Mouse (Mus musculus) hindbrain, embryonic 15.5 days (tissue): ENCODE data around the gene Pfn3. TPM values are rescaled to one million over a fixed set of nuclear protein-coding genes. Genes with fewer than 3 reads are reported as not detected.

Experiments used
- ATAC-seq: fragments of 200-750 bp; cut with Nextera tagmentation; 2 replicates; pipeline ENCODE4 v1.8.0; 2017; ENCODE audit warnings: low read depth, moderate number of reproducible peaks, moderate TSS enrichment; ENCODE audit not compliant: low FRiP score
- H3K27ac ChIP-seq: fragments of 300-500 bp; sonication (generic); replicated peaks from 2 replicates; pipeline ENCODE4 v1.5.1; 2015; ENCODE audit warnings: mild to moderate bottlenecking, inconsistent platforms
- H3K27me3 ChIP-seq: fragments of 300-500 bp; sonication (generic); 2 replicates; pipeline ENCODE4 v1.6.1; 2015; ENCODE audit warnings: control low read depth, inconsistent platforms
- H3K36me3 ChIP-seq: fragments of 300-500 bp; sonication (generic); 2 replicates; pipeline ENCODE4 v1.6.1; 2015; ENCODE audit warnings: control low read depth, inconsistent platforms
- H3K4me1 ChIP-seq: fragments of 300-500 bp; sonication (generic); replicated peaks from 2 replicates; pipeline ENCODE4 v1.6.1; 2015; ENCODE audit warnings: control low read depth, inconsistent platforms
- H3K4me2 ChIP-seq: fragments of 300-500 bp; sonication (generic); 2 replicates; pipeline ENCODE4 v1.6.1; 2015; ENCODE audit warnings: moderate library complexity, mild to moderate bottlenecking, inconsistent platforms
- H3K4me3 ChIP-seq: fragments of 300-500 bp; sonication (generic); 2 replicates; pipeline ENCODE4 v1.5.1; 2015; ENCODE audit warnings: mild to moderate bottlenecking, inconsistent platforms
- H3K9ac ChIP-seq: fragments of 300-500 bp; sonication (generic); 2 replicates; pipeline ENCODE4 v1.6.1; 2015; ENCODE audit warnings: inconsistent platforms
- H3K9me3 ChIP-seq: fragments of 300-500 bp; sonication (generic); 2 replicates; pipeline ENCODE4 v1.6.1; 2016; ENCODE audit warnings: control low read depth, inconsistent platforms
- WGBS: fragments of 180-500 bp; shearing (Covaris S2); methylation state at CpG from one replicate; pipeline ENCODE4 v1.1.7; 2015; 5-methylcytosine and 5-hydroxymethylcytosine counted together
- polyA plus RNA-seq: library from polyadenylated mRNA; unstranded; fragments of >200 nt; fragmentation: Nextera tagmentation; extraction: Ambion mirVana; gene quantifications from 2 replicates; pipeline ENCODE4 v1.2.1, GENCODE M21; 2015

The Pfn3 gene
- polyA plus RNA-seq, 1 experiment from 2014 or later, result 1.1 TPM

DNA sequence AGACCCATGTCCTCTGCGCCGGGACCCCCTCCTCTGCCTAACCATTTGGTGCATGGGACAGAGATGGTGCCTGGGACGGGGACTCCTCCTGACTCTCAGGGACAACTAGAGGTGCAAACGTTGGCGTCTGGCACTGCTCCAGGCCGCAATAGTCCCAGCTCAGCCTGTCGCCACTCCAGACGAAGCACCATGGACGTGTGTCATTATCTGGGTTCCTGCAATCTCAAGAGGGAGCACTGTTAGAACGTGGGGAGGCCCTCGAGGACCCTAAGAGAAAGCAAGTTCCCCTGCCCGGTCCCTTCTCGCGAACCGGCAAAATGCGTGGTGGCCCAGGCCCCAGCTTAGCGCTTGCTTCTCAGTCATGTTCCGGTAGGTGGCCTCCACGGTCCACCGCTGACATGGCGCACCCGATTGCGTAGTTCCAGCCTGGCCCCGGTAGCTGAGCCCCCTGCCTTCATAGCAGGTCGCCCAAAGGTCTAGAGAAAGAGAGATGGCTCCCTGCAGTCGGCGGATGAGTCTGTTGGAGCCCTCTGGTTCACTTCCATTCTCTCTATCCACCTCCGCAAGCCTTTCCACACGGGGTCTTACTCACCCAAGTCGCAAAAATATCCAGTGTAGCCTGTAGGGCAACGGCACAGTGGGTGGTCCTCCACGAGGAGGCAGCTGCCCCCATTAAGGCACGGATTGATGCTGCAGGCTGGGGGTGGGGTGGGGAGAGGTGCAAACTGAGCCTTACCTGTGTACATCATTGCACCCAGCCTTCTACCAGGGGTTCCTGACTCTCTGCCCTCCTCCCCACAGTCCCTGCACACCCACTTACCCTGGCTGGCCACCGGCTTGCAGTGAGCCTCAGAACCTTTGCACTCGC, 6.1 kb upstream of the Pfn3 start:
- H3K9ac ChIP-seq, result no peak overlapping the region
- H3K4me3 ChIP-seq, result peak overlapping the region; percentile 20
- H3K4me1 ChIP-seq, result peaks cover 17% of the 10 kb centered on the region
- no peak overlapping the region for H3K27ac ChIP-seq
- no peaks in the 10 kb centered on the region for H3K36me3 ChIP-seq
- peak; percentile 83 for ATAC-seq
- peaks cover 43% of the 10 kb centered on the region for H3K27me3 ChIP-seq
- WGBS, result 16% methylated on average over 35 of the region's 35 CpGs
- no peaks in the 10 kb centered on the region for H3K9me3 ChIP-seq
- H3K4me2 ChIP-seq, result peak overlapping the region; percentile 49

DNA sequence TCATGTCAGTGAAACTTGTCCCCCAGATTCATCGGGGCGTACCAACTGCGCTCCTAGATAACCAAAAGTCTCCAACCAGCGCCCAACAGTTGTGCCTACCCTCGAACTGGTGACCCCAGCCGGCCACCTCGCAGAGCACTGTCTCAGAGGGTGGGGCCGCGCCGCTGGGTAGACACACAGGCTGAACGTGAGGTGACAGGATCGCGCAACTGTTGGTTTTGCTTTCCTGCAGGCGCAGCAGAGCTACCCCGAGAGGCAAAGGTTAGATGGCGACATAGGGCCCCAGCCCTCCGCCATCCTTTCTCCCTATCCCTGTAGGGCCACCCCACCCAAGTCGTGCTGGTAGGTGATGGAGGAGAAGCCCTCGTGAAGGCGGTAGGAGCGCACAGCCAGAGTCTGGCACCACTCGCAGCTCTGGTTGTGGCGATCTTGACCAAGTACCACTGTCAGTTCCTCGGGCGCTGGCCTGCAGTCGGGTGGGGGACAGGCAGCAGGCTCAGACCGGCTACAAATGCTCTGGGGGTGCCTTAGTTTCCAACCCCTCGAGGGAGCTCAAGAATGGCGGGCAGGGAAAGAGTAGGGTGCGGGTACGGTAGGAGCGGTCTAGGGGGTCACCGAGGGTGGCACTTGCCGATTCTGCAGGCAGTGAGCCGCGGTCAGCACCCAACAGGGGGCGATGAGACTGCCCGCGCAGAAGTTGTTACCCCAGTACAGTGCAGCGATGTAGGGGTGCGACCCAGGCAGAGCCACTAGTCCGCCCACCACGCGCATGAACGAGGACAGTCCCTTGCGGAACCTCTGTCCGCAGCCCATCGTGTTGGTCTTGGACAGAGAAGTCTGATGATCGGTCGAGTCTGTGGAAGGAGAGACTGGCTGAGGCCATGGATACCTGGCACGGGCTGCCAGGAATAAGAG, 5.2 kb upstream of the Pfn3 start:
- H3K36me3 ChIP-seq, result no peaks in the 10 kb centered on the region
- WGBS, result 32% methylated on average over 51 of the region's 51 CpGs
- H3K4me1 ChIP-seq, result peaks cover 17% of the 10 kb centered on the region
- no peak overlapping the region; the same call in 1 of the 2 replicates for H3K4me2 ChIP-seq
- H3K9me3 ChIP-seq, result no peaks in the 10 kb centered on the region
- H3K27me3 ChIP-seq, result peaks cover 43% of the 10 kb centered on the region
- peak; percentile 9; the same call in 1 of the 2 replicates for ATAC-seq
- H3K4me3 ChIP-seq, result no peak overlapping the region
- no peak overlapping the region for H3K9ac ChIP-seq
- no peak overlapping the region for H3K27ac ChIP-seq

DNA sequence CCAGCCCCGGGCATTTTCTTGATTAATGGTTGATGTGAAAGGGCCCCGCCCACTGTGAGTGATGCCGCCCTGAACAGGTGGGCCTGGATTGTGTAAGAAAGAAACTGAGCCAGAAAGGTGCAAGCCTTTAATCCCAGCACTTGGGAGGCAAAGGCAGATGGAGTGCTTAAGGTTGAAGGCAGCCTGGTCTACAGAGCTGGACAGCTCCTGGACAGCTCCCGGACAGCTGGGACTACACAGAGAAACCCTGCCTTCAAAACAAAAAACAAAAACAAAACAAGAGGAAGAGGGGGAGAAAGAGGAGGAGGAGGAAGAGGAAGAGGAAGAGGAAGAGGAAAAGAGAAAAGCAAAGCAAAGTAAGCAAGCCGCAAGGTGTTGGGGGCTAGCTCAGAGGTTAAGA, 4.1 kb upstream of the Pfn3 start:
- no peak for ATAC-seq
- no peak overlapping the region for H3K4me3 ChIP-seq
- H3K9me3 ChIP-seq, result no peaks in the 10 kb centered on the region
- H3K27ac ChIP-seq, result no peak overlapping the region
- no peak overlapping the region for H3K9ac ChIP-seq
- H3K4me1 ChIP-seq, result peaks cover 24% of the 10 kb centered on the region
- H3K27me3 ChIP-seq, result peaks cover 45% of the 10 kb centered on the region
- H3K36me3 ChIP-seq, result no peaks in the 10 kb centered on the region
- H3K4me2 ChIP-seq, result no peak overlapping the region
- 87% methylated on average over 5 of the region's 5 CpGs for WGBS

DNA sequence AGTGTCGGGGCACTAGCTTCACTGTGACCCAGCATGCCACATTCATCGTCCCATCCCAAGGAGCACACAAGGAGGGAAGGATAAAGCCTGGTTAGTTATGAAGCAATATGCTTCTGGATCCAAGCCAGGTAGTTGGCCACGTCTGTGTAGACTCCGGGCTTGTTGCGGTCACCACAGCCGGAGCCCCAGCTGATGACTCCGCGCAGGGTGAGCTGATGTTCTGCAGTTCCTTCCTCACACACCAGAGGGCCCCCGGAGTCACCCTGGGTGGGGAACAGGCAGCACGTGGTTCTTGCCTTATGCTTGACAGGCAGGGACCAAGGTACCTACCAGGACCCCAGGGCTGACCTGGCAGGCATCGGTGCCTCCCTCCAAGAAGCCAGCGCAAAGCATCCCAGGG, 3.0 kb upstream of the Pfn3 start:
- H3K9me3 ChIP-seq, result no peaks in the 10 kb centered on the region
- H3K9ac ChIP-seq, result no peak overlapping the region
- peaks cover 24% of the 10 kb centered on the region for H3K4me1 ChIP-seq
- ATAC-seq, result peak; percentile 50; the same call in 1 of the 2 replicates
- H3K4me3 ChIP-seq, result 0 out of 2 replicates have a peak overlapping the region, but pooled peaks have one; percentile 2
- peak overlapping the region; percentile 29 for H3K4me2 ChIP-seq
- H3K36me3 ChIP-seq, result no peaks in the 10 kb centered on the region
- H3K27me3 ChIP-seq, result peaks cover 51% of the 10 kb centered on the region
- WGBS, result 7% methylated on average over 12 of the region's 12 CpGs
- H3K27ac ChIP-seq, result no peak overlapping the region

DNA sequence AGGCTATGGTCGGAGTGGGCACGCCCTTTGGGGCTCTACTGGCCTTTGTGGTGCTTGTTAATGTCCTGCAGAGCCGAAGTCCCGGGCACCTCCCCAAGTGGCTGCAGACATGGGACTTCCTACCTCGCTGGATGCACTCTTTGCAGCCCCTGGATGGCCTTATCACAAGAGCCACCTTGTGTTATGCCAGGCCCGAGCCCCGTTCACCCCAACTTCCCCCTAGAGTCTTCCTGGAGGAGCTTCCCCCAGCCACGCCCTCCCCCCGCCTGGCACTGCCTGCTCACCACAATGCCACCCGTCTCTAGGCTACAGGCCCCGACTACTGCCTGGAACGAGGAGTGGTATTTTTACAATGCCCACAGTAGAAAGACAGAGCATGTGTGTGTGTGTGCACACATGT, 1.7 kb downstream of the Pfn3 start:
- no peak overlapping the region for H3K4me2 ChIP-seq
- no peak overlapping the region for H3K4me3 ChIP-seq
- H3K9ac ChIP-seq, result no peak overlapping the region
- no peak for ATAC-seq
- H3K36me3 ChIP-seq, result no peaks in the 10 kb centered on the region
- WGBS, result 82% methylated on average over 12 of the region's 12 CpGs
- peaks cover 12% of the 10 kb centered on the region for H3K27me3 ChIP-seq
- peaks cover 9% of the 10 kb centered on the region for H3K4me1 ChIP-seq
- H3K9me3 ChIP-seq, result no peaks in the 10 kb centered on the region
- no peak overlapping the region for H3K27ac ChIP-seq

DNA sequence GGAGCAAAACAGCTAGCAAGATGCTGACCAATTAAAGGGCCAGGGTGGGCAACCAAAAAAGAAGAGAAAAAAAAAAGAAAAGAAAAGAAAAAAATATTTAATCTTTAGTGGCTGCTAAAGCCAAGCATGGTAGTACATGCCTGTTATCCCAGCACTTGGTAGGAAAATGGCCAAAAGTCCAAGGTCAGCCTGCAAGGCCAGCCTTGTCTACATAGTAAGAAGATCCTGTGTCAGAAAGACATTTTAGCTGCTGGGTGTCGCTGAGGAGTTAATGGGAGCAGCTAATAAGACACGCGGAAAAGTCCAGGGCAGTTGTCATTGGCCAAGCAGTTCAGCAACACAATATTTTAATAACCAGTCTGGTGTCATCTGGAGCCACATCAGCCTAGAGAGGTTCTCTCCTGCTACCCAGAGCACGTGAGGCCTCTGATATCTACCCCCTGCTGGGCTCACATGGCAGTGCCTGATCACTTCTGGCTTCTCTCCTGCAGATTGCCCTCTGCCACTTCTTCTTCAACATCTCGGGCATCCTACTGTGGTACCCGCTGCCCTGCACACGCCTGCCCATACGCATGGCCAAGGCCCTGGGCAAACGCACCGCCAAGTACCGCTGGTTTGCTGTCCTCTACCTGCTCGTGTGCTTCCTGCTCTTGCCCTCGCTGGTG, 2.3 kb downstream of the Pfn3 start:
- Histone ChIP-seq H3K4me1 (peaks cover 7% of the 10 kb centered on the region), H3K36me3 (no peaks in the 10 kb centered on the region)
- WGBS, result 81% methylated on average over 13 of the region's 13 CpGs

DNA sequence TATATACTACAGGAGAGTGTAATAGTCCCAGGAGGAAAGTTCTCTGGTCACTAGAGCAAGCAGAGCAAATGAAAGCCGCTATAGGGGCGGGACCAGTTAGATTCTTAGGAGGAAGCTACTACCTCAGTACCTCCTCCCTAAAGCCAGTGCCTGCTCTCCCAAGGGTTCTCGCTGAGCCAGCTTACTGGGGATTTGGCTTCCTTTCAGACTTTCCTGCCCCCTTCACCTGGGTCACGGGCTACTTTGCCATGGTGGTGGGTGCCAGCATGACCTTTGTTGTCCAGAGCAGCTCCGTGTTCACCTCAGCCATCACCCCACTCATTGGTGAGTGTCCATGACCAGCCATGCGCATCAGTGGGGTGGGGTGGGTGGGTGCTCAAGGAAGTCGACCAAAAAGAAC, 3.2 kb downstream of the Pfn3 start:
- no peaks in the 10 kb centered on the region for H3K36me3 ChIP-seq
- 75% methylated on average over 7 of the region's 7 CpGs for WGBS
- ATAC-seq, result no peak

More for the DNA sequence above, 2.3 kb downstream of the Pfn3 start:
- Histone ChIP-seq H3K27ac (no peak overlapping the region), H3K4me3 (no peak overlapping the region), H3K9me3 (no peaks in the 10 kb centered on the region), H3K4me2 (no peak overlapping the region), H3K9ac (no peak overlapping the region), H3K27me3 (peaks cover 12% of the 10 kb centered on the region)
- ATAC-seq, result no peak

DNA sequence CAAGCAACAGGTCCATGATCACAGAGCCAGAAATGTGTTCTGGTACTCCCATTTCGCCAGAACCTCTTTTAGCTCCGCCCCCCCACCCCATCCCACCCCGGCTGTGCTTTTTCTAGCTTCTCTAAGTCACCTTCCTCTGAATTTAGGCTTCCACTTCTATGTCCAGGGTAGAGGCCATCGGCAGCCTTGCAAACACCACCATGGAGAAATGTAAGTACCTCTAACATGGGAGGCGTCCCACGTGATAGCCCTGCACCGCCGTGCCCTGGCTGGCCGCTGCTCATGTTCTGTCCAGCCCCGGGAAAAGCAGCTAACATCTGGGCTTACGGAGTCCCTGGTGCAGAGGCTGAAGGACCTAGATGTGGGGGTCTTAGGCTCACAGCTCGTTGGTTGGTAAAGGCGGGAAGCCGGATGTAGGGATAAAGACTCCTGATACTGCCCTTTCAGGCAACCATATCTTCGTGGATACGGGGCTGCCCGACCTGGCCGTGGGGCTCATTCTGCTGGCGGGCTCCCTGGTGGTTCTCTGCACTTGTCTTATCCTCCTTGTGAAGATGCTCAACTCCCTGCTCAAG, 6.4 kb downstream of the Pfn3 start:
- ATAC-seq, result no peak
- Histone ChIP-seq H3K27ac (no peak overlapping the region), H3K4me2 (no peak overlapping the region), H3K4me1 (peaks cover 15% of the 10 kb centered on the region), H3K9me3 (no peaks in the 10 kb centered on the region), H3K36me3 (no peaks in the 10 kb centered on the region), H3K9ac (no peak overlapping the region), H3K27me3 (peaks cover under 1% of the 10 kb centered on the region; the same call in 1 of the 2 replicates), H3K4me3 (no peak overlapping the region)
- 89% methylated on average over 19 of the region's 19 CpGs for WGBS

More for the DNA sequence above, 3.2 kb downstream of the Pfn3 start:
- Histone ChIP-seq H3K27ac (no peak overlapping the region), H3K4me3 (no peak overlapping the region), H3K4me1 (peaks cover 7% of the 10 kb centered on the region), H3K4me2 (no peak overlapping the region), H3K27me3 (peaks cover 9% of the 10 kb centered on the region; the same call in 1 of the 2 replicates), H3K9me3 (no peaks in the 10 kb centered on the region), H3K9ac (no peak overlapping the region)

DNA sequence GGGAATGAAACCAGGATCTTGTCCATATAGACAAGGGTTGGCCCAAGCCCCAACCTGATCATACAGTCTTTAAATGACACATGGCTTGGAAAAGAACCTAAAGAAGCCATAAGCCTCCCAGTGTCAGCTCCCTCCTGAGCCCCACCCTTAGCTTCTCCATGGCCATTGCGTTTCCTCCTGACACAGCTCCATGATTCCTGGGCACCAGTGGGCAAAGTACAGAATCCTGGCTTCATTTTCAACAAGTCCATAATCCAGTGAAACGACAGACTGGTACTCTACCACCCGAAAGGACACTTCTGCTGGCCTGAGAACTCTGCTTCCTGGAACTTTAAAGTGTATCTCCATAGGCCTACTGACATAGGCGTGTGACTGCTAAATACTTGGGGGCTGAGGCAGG, 7.7 kb downstream of the Pfn3 start:
- Histone ChIP-seq H3K4me2 (no peak overlapping the region), H3K4me3 (no peak overlapping the region), H3K4me1 (peaks cover 16% of the 10 kb centered on the region), H3K9ac (no peak overlapping the region), H3K9me3 (no peaks in the 10 kb centered on the region), H3K27me3 (no peaks in the 10 kb centered on the region), H3K27ac (no peak overlapping the region), H3K36me3 (no peaks in the 10 kb centered on the region)
- WGBS, result 90% methylated on average over 4 of the region's 4 CpGs
- no peak for ATAC-seq

DNA sequence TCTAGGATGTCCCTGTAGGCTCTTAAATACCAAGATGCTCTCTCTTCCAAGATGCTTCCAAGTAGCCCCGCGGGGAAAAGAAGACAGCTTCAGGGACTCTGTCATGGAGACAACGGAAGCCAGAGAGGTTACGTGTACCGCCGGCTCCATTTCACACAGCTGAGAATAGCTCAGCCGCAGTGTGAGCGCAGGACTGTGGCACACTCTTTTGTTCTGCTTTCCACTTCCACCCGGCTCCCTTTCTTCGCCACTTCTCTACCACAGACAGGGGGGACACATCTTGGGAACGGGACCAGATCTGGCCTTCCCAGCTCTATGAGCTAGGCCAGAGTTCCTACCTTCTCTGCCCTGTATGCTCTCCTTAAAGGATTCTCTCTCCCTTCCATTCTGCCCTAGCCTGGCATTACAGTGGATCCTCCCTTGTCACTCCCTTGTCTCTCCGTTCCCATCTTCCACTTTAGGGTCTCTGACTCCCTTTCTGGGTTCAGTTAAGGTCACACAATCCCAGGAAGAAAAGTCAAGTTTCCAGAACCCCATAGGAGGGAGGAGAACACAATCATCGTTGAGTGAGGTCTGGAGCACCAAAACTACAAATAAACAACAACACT, 9.1 kb downstream of the Pfn3 start:
- 55% methylated on average over 13 of the region's 13 CpGs for WGBS
- Histone ChIP-seq H3K4me2 (peak overlapping the region; percentile 20; the same call in 1 of the 2 replicates), H3K9me3 (no peaks in the 10 kb centered on the region), H3K9ac (0 out of 2 replicates have a peak overlapping the region, but pooled peaks have one; percentile 11), H3K4me1 (peaks cover 16% of the 10 kb centered on the region), H3K27me3 (no peaks in the 10 kb centered on the region), H3K36me3 (no peaks in the 10 kb centered on the region), H3K27ac (peak overlapping the region; percentile 72), H3K4me3 (no peak overlapping the region)
- ATAC-seq, result 0 out of 2 replicates have a peak, but pooled peaks have one; percentile 23
